ENCODE assay signal across 9 mouse cellular contexts in genomic region chr5:106695141-106695540, GRCm38 (mm10). TPM values are rescaled to one million over a fixed set of nuclear protein-coding genes. Genes with fewer than 3 reads are reported as not detected.
A peak's percentile ranks its signal among the peaks of the same experiment; 100 is the strongest.
DNase-seq lines count a peak whose midpoint lies in the region; ATAC-seq and TF ChIP-seq lines count a peak whose summit lies in the region.
"Had no signal": no experiment of that assay in that cellular context is flagged by ENCODE, and none has a peak within 500 bp of the region (broad histone marks: within the 10 kb centered on the region; RNA-seq: fewer than 3 reads in every experiment).

No protein-coding gene starts in this region.

- peak overlapping the region; percentile 100; the same call in 1 of the 2 replicates for H3K27ac ChIP-seq in layer of hippocampus, adult 2 months
- no peak overlapping the region for H3K27ac ChIP-seq in cortical plate, adult 2 months (ENCODE audit: insufficient read depth, low read length)
- peak overlapping the region; percentile 100; the same call in 1 of the 2 replicates for H3K27ac ChIP-seq in hindbrain, postnatal 0 days

- no peaks in the 10 kb centered on the region for H3K36me3 ChIP-seq in hindbrain, postnatal 0 days (ENCODE audit: insufficient read depth, low read length)

- DNase-seq in layer of hippocampus, adult 2 months (ENCODE audit: low spot score in 2 of 2) = no peak
- no peak for DNase-seq in layer of hippocampus, adult 18-20 months (ENCODE audit: low spot score in 2 of 2)
- DNase-seq in hindbrain, postnatal 0 days (ENCODE audit: low spot score) = no peak
- DNase-seq in naive thymus-derived CD4-positive, alpha-beta T cell, adult 2 months (ENCODE audit: low read depth) = peak; percentile 33
- no peak for DNase-seq in frontal cortex, postnatal 36 days (ENCODE audit: low spot score in 2 of 2)
- no peak for DNase-seq in testis, postnatal 10 days (ENCODE audit: low spot score)
- DNase-seq: cerebellum, adult 8-10 months had no signal

- peak overlapping the region; percentile 95 for H3K4me3 ChIP-seq in layer of hippocampus, adult 2 months
- H3K4me3 ChIP-seq in cortical plate, adult 2 months (ENCODE audit: insufficient read depth, low read length) = peak overlapping the region; percentile 46
- peak overlapping the region; percentile 95 for H3K4me3 ChIP-seq in hindbrain, postnatal 0 days (ENCODE audit: low read length)

- WGBS in hindbrain, postnatal 0 days = 32% methylated on average over 9 of the region's 9 CpGs

- H3K9ac ChIP-seq in hindbrain, postnatal 0 days (replicated peaks; ENCODE audit: low read length) = peak overlapping the region; percentile 98

- no peaks in the 10 kb centered on the region for H3K9me3 ChIP-seq in hindbrain, postnatal 0 days (ENCODE audit: low read length)

- no peak for TF ChIP-seq POLR2A in cortical plate, adult 2 months (IDR thresholded peaks at IDR 0.05; ENCODE audit: extremely low read depth, insufficient read depth, low read length)

- no peak for ATAC-seq in hindbrain, postnatal 0 days
- ATAC-seq in megakaryocyte-erythroid progenitor cell, adult 5-6 weeks (replicated peaks; ENCODE audit: low FRiP score, low TSS enrichment, poor library complexity, severe bottlenecking) = no peak

- H3K4me2 ChIP-seq in hindbrain, postnatal 0 days (ENCODE audit: low read depth, low read length) = peak overlapping the region; percentile 93

- H3K4me1 ChIP-seq in cortical plate, adult 2 months (ENCODE audit: control insufficient read depth, insufficient read depth, low read length) = peaks cover 7% of the 10 kb centered on the region
- H3K4me1 ChIP-seq in hindbrain, postnatal 0 days (ENCODE audit: insufficient read depth, low read length) = peaks cover 16% of the 10 kb centered on the region

- no peaks in the 10 kb centered on the region for H3K27me3 ChIP-seq in hindbrain, postnatal 0 days (ENCODE audit: insufficient read depth, low read length)

- TF ChIP-seq CTCF in layer of hippocampus, adult 2 months (conservative IDR thresholded peaks at IDR 0.05) = no peak
- TF ChIP-seq CTCF in cortical plate, adult 2 months (IDR thresholded peaks at IDR 0.05; ENCODE audit: extremely low read depth, insufficient read depth, low read length) = no peak
- no peak for TF ChIP-seq CTCF in hindbrain, postnatal 0 days (IDR thresholded peaks at IDR 0.05; ENCODE audit: low read depth)

RNA-seq across cellular contexts. Expression of gene Zfp644, which starts 1.9 kb away (rescaled TPM):
- total RNA-seq in layer of hippocampus, adult 2 months (2021) = 100 to 1,000 TPM; 104 TPM
- 100 to 1,000 TPM; 105 to 110 TPM for total RNA-seq in layer of hippocampus, adult 18-20 months (2021)
- 38.7 and 41.2 TPM in 2 replicates for polyA plus RNA-seq in cortical plate, adult 2 months (2012; rRNA removed)
- 67.7 and 74.4 TPM in 2 replicates for total RNA-seq in hindbrain, postnatal 0 days (2014; rRNA removed)
- 65.9 and 66.8 TPM in 2 replicates for polyA plus RNA-seq in hindbrain, postnatal 0 days (2015; fragmentation: Nextera tagmentation; extraction: Ambion mirVana)
- 96.0 and 98.1 TPM in 2 replicates for total RNA-seq in megakaryocyte-erythroid progenitor cell, adult 5-6 weeks (2014; fragmentation: Nextera tagmentation)
- total RNA-seq in megakaryocyte-erythroid progenitor cell, adult 5-6 weeks (2017) = 75.3 and 86.9 TPM in 2 replicates
